8 mouse cellular contexts compared by ENCODE assay signal in the genomic region with DNA sequence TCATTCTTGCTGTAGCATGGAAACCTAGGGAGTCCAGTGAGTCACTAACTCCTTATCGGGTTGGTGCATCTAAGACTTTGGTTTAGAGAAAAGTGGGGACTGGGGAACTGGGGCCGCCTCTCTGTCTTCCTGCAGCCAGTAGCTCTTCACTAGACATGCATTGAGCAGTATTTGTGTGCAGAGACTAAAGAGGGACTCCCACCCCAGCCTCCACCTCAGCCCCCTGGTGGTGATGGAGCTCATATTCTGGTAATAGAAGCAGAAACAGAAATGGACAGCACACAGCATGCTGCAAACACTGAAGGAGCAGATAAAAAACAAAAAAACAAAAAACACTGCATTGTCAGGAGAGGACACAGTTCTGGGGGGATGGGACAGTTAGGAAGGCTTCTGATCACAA.
DNase-seq lines count a peak whose midpoint lies in the region; TF ChIP-seq lines count a peak whose summit lies in the region.
"Had no signal": no experiment of that assay in that cellular context is flagged by ENCODE, and none has a peak within 500 bp of the region (broad histone marks: within the 10 kb centered on the region; RNA-seq: fewer than 3 reads in every experiment).

No protein-coding gene starts in this region.

- DNase-seq in kidney, postnatal 4 days, result peak; percentile 78 to 81
- no peak for DNase-seq in kidney, adult 9 months
- DNase-seq in R1 (ENCODE audit: low read depth, low spot score), result peak; percentile 36
- peak; percentile 65 for DNase-seq in lung, postnatal 14 days
- no peak for DNase-seq in right cerebral cortex, postnatal 25 days
- DNase-seq in right cerebral cortex, postnatal 14 days, result no peak

- no peaks in the 10 kb centered on the region for H3K9me3 ChIP-seq in E14TG2a.4 (ENCODE audit: low read length)
- H3K9me3 ChIP-seq: liver, embryonic 15.5 days had no signal

- H3K4me3 ChIP-seq in E14TG2a.4 (replicated peaks; ENCODE audit: low read length), result no peak overlapping the region
- H3K4me3 ChIP-seq: liver, embryonic 15.5 days had no signal

- TF ChIP-seq CTCF in E14TG2a.4 (conservative IDR thresholded peaks at IDR 0.05; ENCODE audit: low read length), result 0 out of 2 replicates have a peak, but pooled peaks have one; percentile 24

- peaks cover 3% of the 10 kb centered on the region for H3K27me3 ChIP-seq in E14TG2a.4 (ENCODE audit: insufficient read depth, low read length)
- H3K27me3 ChIP-seq: liver, embryonic 15.5 days had no signal

- H3K36me3 ChIP-seq in E14TG2a.4 (ENCODE audit: insufficient read depth, low read length), result no peaks in the 10 kb centered on the region
- H3K36me3 ChIP-seq: liver, embryonic 15.5 days had no signal

- H3K4me1 ChIP-seq in E14TG2a.4 (replicated peaks; ENCODE audit: low read depth, low read length), result peaks cover 23% of the 10 kb centered on the region

Comparison
In these comparisons a context has a peak if more than half of its experiments do, and no peak if none do; other contexts are left out.
1. DNase-seq: peak in kidney, postnatal 4 days (2 of 2), R1 (single experiment) and lung, postnatal 14 days (single experiment); none in kidney, adult 9 months (single experiment), right cerebral cortex, postnatal 25 days (single experiment) and right cerebral cortex, postnatal 14 days (single experiment).